Mouse (Mus musculus): ENCODE results near the gene Gins2.

- TF ChIP-seq CTCF (IDR thresholded peaks at IDR 0.05; ENCODE audit: low read depth) (no peak), EP300 (IDR thresholded peaks at IDR 0.05; ENCODE audit: low read depth) (no peak)
Observed at GRCm38 (mm10) chr8:120533380-120533779, 55.7 kb downstream of the Gins2 start.
